Mouse (Mus musculus) C2C12 (cell line): Measurements from ENCODE around the gene Dand5.

ENCODE experiments used
- CTCF ChIP-seq: IDR thresholded peaks from one replicate; pipeline ENCODE4 v1.5.1; 2011; ENCODE audit not compliant: control insufficient read depth, insufficient read depth, insufficient read length
- MAX ChIP-seq: IDR thresholded peaks from one replicate; pipeline ENCODE4 v1.6.1; 2011; ENCODE audit warnings: mild to moderate bottlenecking, control low read depth
- MYOG ChIP-seq: IDR thresholded peaks from one replicate; pipeline ENCODE4 v1.6.1; 2011; ENCODE audit not compliant: control insufficient read depth, insufficient read length; ENCODE audit errors: extremely low read depth

GRCm38 (mm10) chr8:84788896-84789295, 33.7 kb downstream of the Dand5 start:
- no peak for TF ChIP-seq CTCF
- TF ChIP-seq MAX = no peak
- no peak for TF ChIP-seq MYOG
